Mouse (Mus musculus): ENCODE measurements around the gene Actl10. TPM values are rescaled to one million over a fixed set of nuclear protein-coding genes. Genes with fewer than 3 reads are reported as not detected.

The Actl10 gene
- polyA plus RNA-seq, 1 experiment from 2014 or later = not detected

DNA sequence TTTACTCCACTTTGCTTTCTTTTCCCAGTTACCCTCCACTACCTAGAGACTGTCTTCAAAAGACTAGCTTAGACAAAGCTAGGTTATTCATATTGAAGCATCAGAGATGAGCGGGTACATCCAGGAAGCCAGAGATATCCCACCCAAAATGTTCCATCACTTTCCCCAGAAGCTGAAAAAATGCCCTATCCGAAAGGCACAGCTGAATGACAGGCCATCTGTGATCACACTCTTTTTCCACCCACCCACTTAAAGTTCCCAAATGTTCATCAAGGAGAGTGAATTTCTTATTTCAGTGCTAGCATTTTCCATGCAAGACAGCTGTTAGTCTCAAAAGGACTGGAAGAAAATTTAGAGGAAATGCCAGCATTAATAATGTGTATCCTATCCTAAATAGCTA is 26.3 kb upstream of the Actl10 start:
- H3K27me3 ChIP-seq (ENCODE audit: control insufficient read depth, insufficient read depth, low read depth, low read length) = no peaks in the 10 kb centered on the region
- H3K9me3 ChIP-seq (replicated peaks; ENCODE audit: control insufficient read depth, low read length) = no peaks in the 10 kb centered on the region
- H3K9ac ChIP-seq (ENCODE audit: low read depth, low read length) = no peak overlapping the region
- 76% methylated on average over 2 of the region's 2 CpGs for WGBS (ENCODE audit: insufficient replicate concordance)
- H3K27ac ChIP-seq (ENCODE audit: low read length) = no peak overlapping the region
- H3K4me1 ChIP-seq (ENCODE audit: control insufficient read depth, low read depth, low read length) = no peaks in the 10 kb centered on the region
- peaks cover 2% of the 10 kb centered on the region; the same call in 1 of the 2 replicates for H3K36me3 ChIP-seq (ENCODE audit: control insufficient read depth, insufficient read depth)
- H3K4me2 ChIP-seq (ENCODE audit: low read depth, low read length) = no peak overlapping the region
- ATAC-seq (ENCODE audit: low read depth) = no peak
- no peak overlapping the region for H3K4me3 ChIP-seq (ENCODE audit: low read depth, low read length)

DNA sequence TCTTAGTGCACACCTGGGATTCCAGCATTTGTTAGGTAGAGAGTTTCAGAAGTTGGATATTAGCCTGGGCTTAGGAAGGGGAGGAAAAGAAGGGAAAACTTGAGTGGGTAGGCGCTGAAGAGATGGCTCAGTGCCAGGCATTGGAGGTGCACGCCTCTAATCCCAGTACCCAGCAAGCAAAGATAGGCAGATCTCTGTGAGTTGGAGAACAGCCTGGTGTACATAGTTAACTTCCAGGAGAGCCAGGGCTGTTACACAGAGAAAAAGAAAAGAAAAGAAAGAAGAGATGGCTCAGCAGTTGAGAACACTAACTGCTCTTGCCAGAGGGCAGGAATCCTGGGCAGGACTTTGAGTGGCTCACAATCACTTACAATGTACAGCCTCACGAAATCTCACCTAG is 25.0 kb upstream of the Actl10 start:
- Histone ChIP-seq H3K36me3 (ENCODE audit: control insufficient read depth, insufficient read depth) (peaks cover 2% of the 10 kb centered on the region; the same call in 1 of the 2 replicates), H3K4me1 (ENCODE audit: control insufficient read depth, low read depth, low read length) (no peaks in the 10 kb centered on the region), H3K9ac (ENCODE audit: low read depth, low read length) (no peak overlapping the region), H3K27me3 (ENCODE audit: control insufficient read depth, insufficient read depth, low read depth, low read length) (no peaks in the 10 kb centered on the region), H3K27ac (ENCODE audit: low read length) (no peak overlapping the region), H3K4me3 (ENCODE audit: low read depth, low read length) (no peak overlapping the region), H3K4me2 (ENCODE audit: low read depth, low read length) (no peak overlapping the region), H3K9me3 (replicated peaks; ENCODE audit: control insufficient read depth, low read length) (no peaks in the 10 kb centered on the region)
- 60% methylated on average over 3 of the region's 3 CpGs for WGBS (ENCODE audit: insufficient replicate concordance)
- no peak for ATAC-seq (ENCODE audit: low read depth)

DNA sequence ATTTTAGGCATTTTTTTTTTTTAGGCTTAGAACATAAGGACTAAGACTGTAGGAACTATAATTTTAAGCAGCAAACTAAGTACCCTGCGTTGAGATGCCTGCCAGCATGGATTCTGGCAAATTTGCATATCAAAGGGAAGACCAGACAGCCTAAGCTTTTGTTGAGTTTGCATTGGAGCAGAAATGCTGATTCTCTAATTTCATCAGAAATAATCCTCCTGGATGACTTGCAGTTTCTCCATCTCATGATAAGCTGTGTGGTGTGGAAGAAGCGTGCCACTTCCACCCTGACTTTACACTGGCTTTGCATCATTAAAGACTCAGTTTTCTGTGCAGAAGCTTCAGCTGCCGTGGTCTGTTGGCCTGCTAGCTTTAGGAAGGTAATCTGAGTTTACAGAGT is 18.7 kb upstream of the Actl10 start:
- H3K4me2 ChIP-seq (ENCODE audit: low read depth, low read length) = no peak overlapping the region
- H3K27me3 ChIP-seq (ENCODE audit: control insufficient read depth, insufficient read depth, low read depth, low read length) = no peaks in the 10 kb centered on the region
- no peaks in the 10 kb centered on the region for H3K4me1 ChIP-seq (ENCODE audit: control insufficient read depth, low read depth, low read length)
- WGBS (ENCODE audit: insufficient replicate concordance) = 49% methylated on average over 3 of the region's 3 CpGs
- H3K4me3 ChIP-seq (ENCODE audit: low read depth, low read length) = no peak overlapping the region
- no peak overlapping the region for H3K9ac ChIP-seq (ENCODE audit: low read depth, low read length)
- ATAC-seq (ENCODE audit: low read depth) = no peak
- no peaks in the 10 kb centered on the region for H3K9me3 ChIP-seq (replicated peaks; ENCODE audit: control insufficient read depth, low read length)
- no peak overlapping the region for H3K27ac ChIP-seq (ENCODE audit: low read length)
- H3K36me3 ChIP-seq (ENCODE audit: control insufficient read depth, insufficient read depth) = 0 out of 2 replicates have a peak, but pooled peaks cover 6% of the 10 kb centered on the region

DNA sequence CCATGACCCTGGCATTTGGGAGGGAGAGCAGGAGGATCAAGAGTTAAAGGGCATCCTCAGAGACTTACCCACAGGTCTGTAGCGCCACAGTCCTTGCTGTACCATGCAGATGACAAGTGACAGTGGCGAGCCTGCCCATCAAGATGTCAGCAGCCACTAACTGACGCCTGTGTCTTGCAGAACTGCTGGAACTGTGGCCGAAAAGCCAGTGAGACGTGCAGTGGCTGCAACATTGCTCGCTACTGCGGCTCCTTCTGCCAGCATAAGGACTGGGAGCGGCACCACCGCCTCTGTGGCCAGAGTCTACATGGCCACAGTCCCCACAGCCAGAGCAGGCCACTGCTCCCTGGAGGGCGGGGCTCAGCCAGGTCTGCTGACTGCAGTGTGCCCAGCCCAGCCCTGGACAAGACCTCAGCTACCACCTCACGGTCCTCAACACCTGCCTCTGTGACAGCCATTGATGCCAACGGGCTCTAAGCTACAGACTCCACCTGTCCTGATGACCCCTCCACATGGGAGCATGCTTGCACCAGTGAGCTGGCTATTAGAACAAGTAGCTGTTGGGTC is 16.8 kb upstream of the Actl10 start:
- Histone ChIP-seq H3K4me2 (ENCODE audit: low read depth, low read length) (no peak overlapping the region), H3K36me3 (ENCODE audit: control insufficient read depth, insufficient read depth) (0 out of 2 replicates have a peak, but pooled peaks cover 6% of the 10 kb centered on the region), H3K9ac (ENCODE audit: low read depth, low read length) (no peak overlapping the region), H3K4me3 (ENCODE audit: low read depth, low read length) (no peak overlapping the region), H3K27me3 (ENCODE audit: control insufficient read depth, insufficient read depth, low read depth, low read length) (no peaks in the 10 kb centered on the region), H3K27ac (ENCODE audit: low read length) (no peak overlapping the region), H3K9me3 (replicated peaks; ENCODE audit: control insufficient read depth, low read length) (no peaks in the 10 kb centered on the region), H3K4me1 (ENCODE audit: control insufficient read depth, low read depth, low read length) (no peaks in the 10 kb centered on the region; the same call in 1 of the 2 replicates)
- WGBS (ENCODE audit: insufficient replicate concordance) = 80% methylated on average over 12 of the region's 12 CpGs
- no peak for ATAC-seq (ENCODE audit: low read depth)

DNA sequence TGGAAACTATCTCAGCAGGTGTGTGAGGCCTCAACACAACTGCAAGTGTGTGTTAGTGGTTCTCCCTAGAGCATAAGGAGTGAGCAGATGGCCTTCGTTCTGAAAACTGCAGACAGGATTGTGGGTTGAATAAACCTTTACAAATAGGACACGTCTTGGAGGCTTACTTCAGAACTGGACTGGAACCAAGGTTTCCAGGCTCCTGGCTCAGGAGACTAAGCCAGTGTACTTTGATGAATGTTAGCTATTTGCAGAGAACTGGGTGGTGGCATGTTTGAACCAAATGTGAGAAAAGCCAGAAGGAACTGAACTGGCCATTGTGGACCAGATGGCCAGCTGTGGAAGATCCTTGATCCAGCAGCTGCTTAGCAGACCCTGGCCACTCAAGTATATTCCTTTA is 13.3 kb upstream of the Actl10 start:
- 61% methylated on average over 2 of the region's 2 CpGs for WGBS (ENCODE audit: insufficient replicate concordance)
- H3K36me3 ChIP-seq (ENCODE audit: control insufficient read depth, insufficient read depth) = 0 out of 2 replicates have a peak, but pooled peaks cover 4% of the 10 kb centered on the region
- no peaks in the 10 kb centered on the region for H3K9me3 ChIP-seq (replicated peaks; ENCODE audit: control insufficient read depth, low read length)
- no peak for ATAC-seq (ENCODE audit: low read depth)
- no peak overlapping the region for H3K9ac ChIP-seq (ENCODE audit: low read depth, low read length)
- no peak overlapping the region for H3K4me2 ChIP-seq (ENCODE audit: low read depth, low read length)
- H3K27ac ChIP-seq (ENCODE audit: low read length) = no peak overlapping the region
- H3K4me1 ChIP-seq (ENCODE audit: control insufficient read depth, low read depth, low read length) = no peaks in the 10 kb centered on the region; the same call in 1 of the 2 replicates
- no peaks in the 10 kb centered on the region for H3K27me3 ChIP-seq (ENCODE audit: control insufficient read depth, insufficient read depth, low read depth, low read length)
- no peak overlapping the region for H3K4me3 ChIP-seq (ENCODE audit: low read depth, low read length)

DNA sequence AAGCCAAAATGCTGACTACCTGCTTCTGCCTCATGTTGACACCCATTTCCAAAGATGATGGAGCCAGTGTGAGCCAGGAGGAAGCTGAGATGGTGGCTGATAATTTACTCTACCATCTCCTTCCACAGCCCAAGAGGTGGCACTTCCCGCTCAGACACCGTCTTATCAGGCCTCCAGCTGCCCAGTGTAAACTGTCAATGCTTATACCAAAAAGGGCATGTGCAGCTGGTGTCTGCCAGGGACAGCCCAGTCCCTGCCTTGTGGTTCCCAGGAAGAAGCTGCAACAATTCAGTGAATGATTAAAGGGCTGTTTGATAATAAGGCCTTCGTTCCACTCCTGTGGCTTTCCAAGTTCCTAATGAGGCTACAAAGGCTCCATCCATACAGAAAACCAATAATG is 12.9 kb upstream of the Actl10 start:
- Histone ChIP-seq H3K4me2 (ENCODE audit: low read depth, low read length) (no peak overlapping the region), H3K27ac (ENCODE audit: low read length) (no peak overlapping the region), H3K9ac (ENCODE audit: low read depth, low read length) (no peak overlapping the region), H3K4me1 (ENCODE audit: control insufficient read depth, low read depth, low read length) (no peaks in the 10 kb centered on the region; the same call in 1 of the 2 replicates), H3K36me3 (ENCODE audit: control insufficient read depth, insufficient read depth) (0 out of 2 replicates have a peak, but pooled peaks cover 4% of the 10 kb centered on the region), H3K9me3 (replicated peaks; ENCODE audit: control insufficient read depth, low read length) (no peaks in the 10 kb centered on the region), H3K27me3 (ENCODE audit: control insufficient read depth, insufficient read depth, low read depth, low read length) (no peaks in the 10 kb centered on the region), H3K4me3 (ENCODE audit: low read depth, low read length) (no peak overlapping the region)
- 18% methylated on average over 3 of the region's 3 CpGs for WGBS (ENCODE audit: insufficient replicate concordance)
- ATAC-seq (ENCODE audit: low read depth) = 0 out of 2 replicates have a peak, but pooled peaks have one; percentile 51

DNA sequence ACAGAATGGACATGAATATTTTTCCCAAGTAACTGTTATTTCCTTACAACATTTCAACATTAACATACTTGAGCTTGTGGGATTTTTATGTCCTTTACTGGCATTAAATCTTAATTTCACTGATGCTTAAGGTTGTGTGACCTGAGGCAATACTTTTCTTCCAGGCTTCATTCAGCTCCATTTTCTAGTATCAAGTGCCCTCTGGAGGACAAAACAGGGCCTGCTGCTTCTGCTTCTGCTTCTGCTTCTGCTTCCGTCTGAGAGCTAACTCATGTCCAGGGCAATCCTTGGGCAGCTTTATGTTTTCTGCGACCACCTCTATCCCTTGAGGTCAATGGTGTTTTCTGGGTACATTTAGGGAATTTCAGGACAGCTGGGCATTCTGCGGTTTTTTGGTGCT is 11.9 kb upstream of the Actl10 start:
- Histone ChIP-seq H3K4me2 (ENCODE audit: low read depth, low read length) (no peak overlapping the region), H3K27ac (ENCODE audit: low read length) (no peak overlapping the region), H3K36me3 (ENCODE audit: control insufficient read depth, insufficient read depth) (0 out of 2 replicates have a peak, but pooled peaks cover 4% of the 10 kb centered on the region), H3K9ac (ENCODE audit: low read depth, low read length) (no peak overlapping the region), H3K27me3 (ENCODE audit: control insufficient read depth, insufficient read depth, low read depth, low read length) (no peaks in the 10 kb centered on the region), H3K4me3 (ENCODE audit: low read depth, low read length) (no peak overlapping the region), H3K9me3 (replicated peaks; ENCODE audit: control insufficient read depth, low read length) (no peaks in the 10 kb centered on the region), H3K4me1 (ENCODE audit: control insufficient read depth, low read depth, low read length) (no peaks in the 10 kb centered on the region; the same call in 1 of the 2 replicates)
- 67% methylated on average over 3 of the region's 3 CpGs for WGBS (ENCODE audit: insufficient replicate concordance)
- no peak for ATAC-seq (ENCODE audit: low read depth)

DNA sequence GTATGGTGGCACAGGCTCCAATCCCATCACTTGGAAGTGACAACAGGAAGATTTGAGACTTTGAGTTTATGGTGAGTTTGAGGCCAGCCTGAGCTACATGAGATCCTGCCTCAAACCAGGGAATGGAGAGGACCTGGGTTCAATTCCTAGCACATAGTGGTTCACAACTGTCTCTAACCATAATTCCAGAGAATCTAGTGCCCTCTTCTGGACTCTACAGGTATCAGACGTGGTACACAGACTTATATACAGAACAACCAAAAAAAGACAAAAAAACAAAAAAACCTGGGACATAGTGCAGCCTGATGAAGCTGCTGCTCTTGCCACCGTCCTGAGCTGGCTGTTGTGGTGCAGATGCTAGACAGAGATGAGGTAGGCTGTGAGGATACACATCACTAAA is 9.9 kb upstream of the Actl10 start:
- Histone ChIP-seq H3K27ac (ENCODE audit: low read length) (no peak overlapping the region), H3K4me2 (ENCODE audit: low read depth, low read length) (no peak overlapping the region), H3K4me1 (ENCODE audit: control insufficient read depth, low read depth, low read length) (no peaks in the 10 kb centered on the region; the same call in 1 of the 2 replicates), H3K9ac (ENCODE audit: low read depth, low read length) (no peak overlapping the region), H3K27me3 (ENCODE audit: control insufficient read depth, insufficient read depth, low read depth, low read length) (no peaks in the 10 kb centered on the region), H3K4me3 (ENCODE audit: low read depth, low read length) (no peak overlapping the region), H3K9me3 (replicated peaks; ENCODE audit: control insufficient read depth, low read length) (no peaks in the 10 kb centered on the region), H3K36me3 (ENCODE audit: control insufficient read depth, insufficient read depth) (0 out of 2 replicates have a peak, but pooled peaks cover 2% of the 10 kb centered on the region)
- WGBS (ENCODE audit: insufficient replicate concordance) = 61% methylated on average over 2 of the region's 2 CpGs
- ATAC-seq (ENCODE audit: low read depth) = no peak

DNA sequence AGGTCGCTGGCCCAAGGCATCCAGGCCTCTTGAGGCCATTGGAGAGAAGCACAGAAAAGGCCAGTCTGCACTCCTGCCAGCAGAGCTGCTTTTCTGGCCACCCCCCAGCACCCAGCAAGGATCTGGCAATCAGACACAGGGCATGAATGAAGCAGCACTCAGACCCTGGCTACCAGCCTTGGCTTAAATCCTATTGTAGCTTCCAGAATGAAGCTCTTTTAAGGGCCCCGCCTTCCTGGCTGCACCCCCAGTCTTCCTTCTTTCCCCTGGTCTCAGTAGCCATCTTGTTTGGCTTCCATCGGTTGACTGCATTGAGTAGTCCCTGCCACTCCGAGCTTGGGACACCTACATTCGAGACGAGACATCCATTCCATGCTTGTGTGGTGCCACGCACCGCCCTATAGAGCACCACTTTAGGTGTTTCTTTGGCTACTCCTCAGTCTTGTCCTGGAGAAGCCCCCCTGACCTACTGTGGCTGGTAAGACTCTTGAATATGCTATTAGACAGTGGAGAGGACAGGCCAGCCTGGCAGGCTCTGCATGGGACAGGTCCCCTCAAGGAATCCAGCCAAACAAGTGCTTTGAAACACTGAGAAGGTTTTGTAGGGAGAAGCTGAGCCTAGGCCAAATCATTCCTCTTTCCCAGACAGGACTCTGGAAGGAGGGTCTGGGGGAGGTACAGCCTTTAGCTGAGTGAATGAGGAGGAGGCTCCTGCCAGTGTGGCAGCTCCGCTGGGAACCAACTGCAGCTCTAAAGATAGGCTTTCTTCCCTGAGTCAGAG is 7.8 kb upstream of the Actl10 start:
- Histone ChIP-seq H3K4me2 (ENCODE audit: low read depth, low read length) (no peak overlapping the region), H3K9ac (ENCODE audit: low read depth, low read length) (no peak overlapping the region), H3K27me3 (ENCODE audit: control insufficient read depth, insufficient read depth, low read depth, low read length) (0 out of 2 replicates have a peak, but pooled peaks cover under 1% of the 10 kb centered on the region), H3K4me1 (ENCODE audit: control insufficient read depth, low read depth, low read length) (no peaks in the 10 kb centered on the region; the same call in 1 of the 2 replicates), H3K9me3 (replicated peaks; ENCODE audit: control insufficient read depth, low read length) (no peaks in the 10 kb centered on the region), H3K4me3 (ENCODE audit: low read depth, low read length) (no peak overlapping the region), H3K27ac (ENCODE audit: low read length) (no peak overlapping the region), H3K36me3 (ENCODE audit: control insufficient read depth, insufficient read depth) (no peaks in the 10 kb centered on the region)
- ATAC-seq (ENCODE audit: low read depth) = no peak
- 82% methylated on average over 9 of the region's 9 CpGs for WGBS (ENCODE audit: insufficient replicate concordance)

All from liver, embryonic 16.5 days (tissue).